Comparison of ENCODE assay signal across 24 mouse cellular contexts in genomic region chr2:135627821-135628220, GRCm38 (mm10).
"Had no signal": no experiment of that assay in that cellular context is flagged by ENCODE, and none has a peak within 500 bp of the region (broad histone marks: within the 10 kb centered on the region; RNA-seq: fewer than 3 reads in every experiment).

No protein-coding gene starts in this region.

- H3K4me1 ChIP-seq: hindbrain, embryonic 10.5 days; hindbrain, embryonic 12.5 days; intestine, embryonic 15.5 days; limb, embryonic 13.5 days; limb, embryonic 15.5 days had no signal

- H3K27me3 ChIP-seq: hindbrain, embryonic 12.5 days; intestine, embryonic 15.5 days; limb, embryonic 13.5 days; limb, embryonic 15.5 days had no signal

- H3K4me2 ChIP-seq: heart, embryonic 11.5 days; hindbrain, embryonic 12.5 days; hindbrain, embryonic 14.5 days; intestine, embryonic 15.5 days; limb, embryonic 13.5 days; limb, embryonic 15.5 days had no signal

- H3K27ac ChIP-seq: heart, adult 2 months; hindbrain, embryonic 10.5 days; hindbrain, embryonic 12.5 days; hindbrain, embryonic 14.5 days; intestine, embryonic 15.5 days; layer of hippocampus, adult 2 months; left cerebral cortex, adult 2 months; limb, embryonic 13.5 days; limb, embryonic 15.5 days had no signal

- H3K4me3 ChIP-seq: heart, adult 2 months; hindbrain, embryonic 10.5 days; hindbrain, embryonic 12.5 days; intestine, embryonic 15.5 days; layer of hippocampus, adult 2 months; left cerebral cortex, adult 2 months; limb, embryonic 13.5 days; limb, embryonic 15.5 days had no signal

- DNase-seq: forebrain, postnatal 0 days; gastrocnemius, postnatal 14 days; heart, adult 11 months; heart, adult 2 months; heart, postnatal 10 days; heart, postnatal 4 days; kidney, adult 18-20 months; kidney, adult 8-10 months; kidney, postnatal 10 days; kidney, postnatal 25 days; kidney, postnatal 4 days; left cerebral cortex, postnatal 4 days had no signal

- H3K9ac ChIP-seq: forebrain, postnatal 0 days; hindbrain, embryonic 12.5 days; hindbrain, embryonic 14.5 days; intestine, embryonic 15.5 days; limb, embryonic 13.5 days; limb, embryonic 15.5 days had no signal

- H3K9me3 ChIP-seq: hindbrain, embryonic 10.5 days; hindbrain, embryonic 12.5 days; intestine, embryonic 15.5 days; limb, embryonic 13.5 days; limb, embryonic 15.5 days had no signal

- ATAC-seq: forebrain, postnatal 0 days; hindbrain, embryonic 16.5 days; inflammation-experienced regulatory T-cells, adult 6 months; intestine, embryonic 15.5 days; intestine, postnatal 0 days had no signal

- H3K36me3 ChIP-seq: hindbrain, embryonic 10.5 days; hindbrain, embryonic 12.5 days; intestine, embryonic 15.5 days; limb, embryonic 13.5 days; limb, embryonic 15.5 days had no signal
